Mouse (Mus musculus) intestine, embryonic 15.5 days (tissue): ENCODE results near the gene Slc5a4a. TPM values are rescaled to one million over a fixed set of nuclear protein-coding genes. Genes with fewer than 3 reads are reported as not detected.
A peak's percentile ranks its signal among the peaks of the same experiment; 100 is the strongest.

Experiments
- ATAC-seq: fragments of 200-750 bp; cut with Nextera tagmentation; 2 replicates; pipeline ENCODE4 v1.8.0; 2017; ENCODE audit warnings: moderate TSS enrichment, moderate library complexity
- H3K27ac ChIP-seq: fragments of 300-500 bp; sonication (generic); 2 replicates; pipeline ENCODE4 v1.5.1; 2015; ENCODE audit warnings: mild to moderate bottlenecking, inconsistent platforms
- H3K27me3 ChIP-seq: fragments of 300-500 bp; sonication (generic); replicated peaks from 2 replicates; pipeline ENCODE4 v1.6.1; 2015; ENCODE audit warnings: inconsistent platforms
- H3K36me3 ChIP-seq: fragments of 300-500 bp; sonication (generic); 2 replicates; pipeline ENCODE4 v1.6.1; 2015; ENCODE audit warnings: inconsistent platforms
- H3K4me1 ChIP-seq: fragments of 300-500 bp; sonication (generic); replicated peaks from 2 replicates; pipeline ENCODE4 v1.6.1; 2015; ENCODE audit warnings: inconsistent platforms
- H3K4me2 ChIP-seq: fragments of 300-500 bp; sonication (generic); replicated peaks from 2 replicates; pipeline ENCODE4 v1.6.1; 2015; ENCODE audit warnings: mild to moderate bottlenecking, inconsistent platforms
- H3K4me3 ChIP-seq: fragments of 300-500 bp; sonication (generic); replicated peaks from 2 replicates; pipeline ENCODE4 v1.5.1; 2015; ENCODE audit warnings: inconsistent platforms
- H3K9ac ChIP-seq: fragments of 300-500 bp; sonication (generic); 2 replicates; pipeline ENCODE4 v1.6.1; 2015; ENCODE audit warnings: inconsistent platforms
- H3K9me3 ChIP-seq: fragments of 300-500 bp; sonication (generic); 2 replicates; pipeline ENCODE4 v1.6.1; 2016; ENCODE audit warnings: inconsistent platforms
- WGBS: fragments of 180-500 bp; shearing (Covaris S2); methylation state at CpG from one replicate; pipeline ENCODE4 v1.1.7; 2015; 5-methylcytosine and 5-hydroxymethylcytosine counted together
- microRNA counts: library from miRNA; unstranded; fragments of <30 nt; microRNA quantifications from one replicate; lab custom pipeline; 2016
- polyA plus RNA-seq: library from polyadenylated mRNA; unstranded; fragments of >200 nt; fragmentation: Nextera tagmentation; extraction: Ambion mirVana; gene quantifications from 2 replicates; pipeline ENCODE4 v1.2.1, GENCODE M21; 2015

Gene Slc5a4a
- polyA plus RNA-seq, 1 experiment from 2014 or later = not detected

DNA sequence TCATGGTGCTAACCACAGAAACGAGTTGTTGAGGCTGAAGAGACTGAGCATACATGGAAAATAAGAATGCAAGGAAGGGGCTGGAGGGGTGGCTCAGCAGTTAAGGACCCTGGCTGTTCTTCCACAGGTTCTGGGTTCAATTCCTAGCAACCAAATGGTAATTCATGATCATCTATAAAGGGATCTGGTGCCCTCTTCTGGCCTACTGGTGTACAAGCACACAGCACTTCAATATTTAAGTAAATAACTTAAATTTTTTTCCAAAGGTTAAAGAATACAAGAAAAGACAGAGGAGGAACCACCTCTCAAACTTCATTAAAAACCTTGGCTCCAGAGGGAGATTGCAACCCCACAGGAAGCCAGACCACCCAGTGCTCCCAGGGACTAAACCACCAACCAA, 82.4 kb downstream of the Slc5a4a start:
- no peak overlapping the region for H3K27ac ChIP-seq
- no peak overlapping the region for H3K4me3 ChIP-seq
- H3K4me2 ChIP-seq = no peak overlapping the region
- 74% methylated on average over 1 of the region's 1 CpGs for WGBS
- no peaks in the 10 kb centered on the region for H3K4me1 ChIP-seq
- no peaks in the 10 kb centered on the region for H3K9me3 ChIP-seq
- ATAC-seq = no peak
- H3K36me3 ChIP-seq = no peaks in the 10 kb centered on the region
- H3K27me3 ChIP-seq = no peaks in the 10 kb centered on the region
- H3K9ac ChIP-seq = no peak overlapping the region

DNA sequence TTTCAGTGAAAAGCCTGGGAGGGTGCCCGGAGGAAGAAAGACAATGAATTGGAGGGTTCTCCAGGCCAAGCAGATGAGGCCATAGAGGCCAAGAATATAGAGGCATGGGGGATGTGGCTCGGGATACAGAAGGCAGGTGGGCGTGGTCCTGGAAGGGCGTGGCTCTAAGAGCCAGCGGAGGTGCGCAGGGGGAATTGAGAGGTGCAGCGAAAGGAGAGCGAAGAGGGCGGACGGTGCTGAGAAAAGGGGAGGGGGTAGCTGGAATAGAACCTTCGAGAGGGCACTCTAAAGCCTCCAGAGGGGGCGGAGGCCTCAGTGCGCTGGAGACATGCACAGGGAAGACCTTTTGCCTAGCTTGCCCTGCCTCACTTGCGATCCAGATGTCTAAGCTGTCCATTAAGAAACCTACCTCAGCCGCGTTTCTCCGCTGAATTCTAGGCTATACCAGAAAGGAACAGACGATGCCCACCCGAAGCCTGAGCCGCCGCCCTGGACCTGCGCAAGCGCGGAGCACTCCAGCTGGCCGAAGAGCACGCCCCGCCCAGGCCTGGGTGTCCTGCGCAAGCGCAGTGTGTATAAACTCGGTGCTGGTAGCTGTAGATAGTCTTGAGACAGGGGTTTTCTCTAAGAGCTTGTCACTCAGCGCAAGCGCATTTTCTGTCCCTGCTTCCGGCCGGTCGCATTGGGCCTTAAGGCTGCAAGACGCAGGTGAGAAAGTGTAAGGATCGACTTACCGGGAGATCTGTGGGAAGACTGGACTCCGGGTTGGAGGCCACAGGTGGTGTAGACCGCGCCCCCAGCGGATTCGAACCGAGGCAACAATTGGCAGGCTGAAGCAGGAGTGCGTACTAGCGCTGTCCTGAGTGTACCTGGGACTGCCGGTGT, 90.3 kb downstream of the Slc5a4a start, which contains the start of gene Prmt2:
Prmt2 (minus strand) TSS at position 525 of the 885 bp plus-strand sequence.
- 0 out of 2 replicates have a peak, but pooled peaks cover 4% of the 10 kb centered on the region for H3K4me1 ChIP-seq
- H3K9ac ChIP-seq = peak within 1 kb of the TSS; percentile 56
- WGBS = under 1% methylated on average over 47 of the region's 47 CpGs
- peak within 1 kb of the TSS; percentile 88 for H3K27ac ChIP-seq
- H3K4me2 ChIP-seq = peak within 1 kb of the TSS; percentile 85
- peak; percentile 100 for ATAC-seq
- no peaks in the 10 kb centered on the region for H3K9me3 ChIP-seq
- H3K36me3 ChIP-seq = no peaks in the 10 kb centered on the region
- peak within 1 kb of the TSS; percentile 73 for H3K4me3 ChIP-seq
- H3K27me3 ChIP-seq = no peaks in the 10 kb centered on the region

MicroRNA genes within 50 kb of the gene (microRNA counts, 519-probe panel; counts per million panel counts)
- 97.1 counts per million, percentile 29 among the panel's probes with 10 or more counts for microRNA mmu-miR-678 (lab: Ali Mortazavi, UCI)

Other genes starting within 250 kb of the Slc5a4a start
- 170 and 171 TPM in 2 replicates for gene Smarcb1, start 225.8 kb upstream of the Slc5a4a start, polyA plus RNA-seq
- gene Chchd10, start 214.3 kb upstream of the Slc5a4a start, polyA plus RNA-seq = 171 and 215 TPM in 2 replicates
- gene Mmp11, start 211.0 kb upstream of the Slc5a4a start, polyA plus RNA-seq = 30.1 and 32.2 TPM in 2 replicates
- 0.30 and 0.47 TPM in 2 replicates for gene Gm867, start 206.8 kb upstream of the Slc5a4a start, polyA plus RNA-seq
- 0.57 and 0.89 TPM in 2 replicates for gene Vpreb3, start 204.4 kb upstream of the Slc5a4a start, polyA plus RNA-seq
- gene Gm5134, start 192.9 kb upstream of the Slc5a4a start, polyA plus RNA-seq = not detected in 2 replicates
- gene Zfp280b, start 114.8 kb upstream of the Slc5a4a start, polyA plus RNA-seq = 18.6 and 18.9 TPM in 2 replicates
- gene Slc5a4b, start 36.5 kb upstream of the Slc5a4a start, polyA plus RNA-seq = 0.36 and 0.52 TPM in 2 replicates
- gene Prmt2, start 90.4 kb downstream of the Slc5a4a start, polyA plus RNA-seq = 42.6 and 43.7 TPM in 2 replicates
- 2.2 and 2.6 TPM in 2 replicates for gene S100b, start 106.4 kb downstream of the Slc5a4a start, polyA plus RNA-seq
- 9.0 and 10.2 TPM in 2 replicates for gene Dip2a, start 197.8 kb downstream of the Slc5a4a start, polyA plus RNA-seq